Mouse (Mus musculus) bone marrow macrophage, adult 2 months (primary cell): Measurements from ENCODE around the gene Hps1.

Source experiments
- CTCF ChIP-seq: IDR thresholded peaks from 2 replicates; pipeline ENCODE4 v1.5.1; 2012; ENCODE audit warnings: low read depth, mild to moderate bottlenecking, low read length, moderate library complexity
- POLR2A ChIP-seq: IDR thresholded peaks from 2 replicates; pipeline ENCODE4 v1.6.1; 2012; ENCODE audit warnings: mild to moderate bottlenecking, low read depth, low read length, borderline replicate concordance

GRCm38 (mm10) chr19:42746702-42747101 is 33.1 kb downstream of the Hps1 start:
- TF ChIP-seq POLR2A (no peak), CTCF (no peak)
